Mouse (Mus musculus): ENCODE results near the gene Gtf2ird1.

Gtf2ird1 gene

GRCm38 (mm10) chr5:134444473-134444872 is 12.0 kb downstream of the Gtf2ird1 start:
- DNase-seq (ENCODE audit: low spot score), result no peak

GRCm38 (mm10) chr5:134442066-134442465 is 14.4 kb downstream of the Gtf2ird1 start:
- DNase-seq (ENCODE audit: low spot score), result no peak

GRCm38 (mm10) chr5:134441105-134441504 is 15.4 kb downstream of the Gtf2ird1 start:
- DNase-seq (ENCODE audit: low spot score), result no peak

- no peak for DNase-seq (ENCODE audit: low spot score)
These were observed 16.4 kb downstream of the Gtf2ird1 start for GRCm38 (mm10) chr5:134440098-134440497.

- DNase-seq (ENCODE audit: low spot score), result no peak
These were observed 17.0 kb downstream of the Gtf2ird1 start for GRCm38 (mm10) chr5:134439481-134439880.

- no peak for DNase-seq (ENCODE audit: low spot score)
These were observed 17.7 kb downstream of the Gtf2ird1 start for GRCm38 (mm10) chr5:134438676-134439425.

- DNase-seq (ENCODE audit: low spot score), result no peak
These were observed 19.1 kb downstream of the Gtf2ird1 start for GRCm38 (mm10) chr5:134437459-134437827.

GRCm38 (mm10) chr5:134436782-134437458 is 19.6 kb downstream of the Gtf2ird1 start:
- no peak for DNase-seq (ENCODE audit: low spot score)

- DNase-seq (ENCODE audit: low spot score), result no peak
These were observed 20.6 kb downstream of the Gtf2ird1 start for GRCm38 (mm10) chr5:134435836-134436331.

- DNase-seq (ENCODE audit: low spot score), result no peak
These were observed 23.4 kb downstream of the Gtf2ird1 start for GRCm38 (mm10) chr5:134433137-134433536.

- DNase-seq (ENCODE audit: low spot score), result no peak
These were observed 26.4 kb downstream of the Gtf2ird1 start for GRCm38 (mm10) chr5:134430087-134430486.

- no peak for DNase-seq (ENCODE audit: low spot score)
These were observed 28.9 kb downstream of the Gtf2ird1 start for GRCm38 (mm10) chr5:134427664-134428063.

- DNase-seq (ENCODE audit: low spot score), result no peak
These were observed 30.9 kb downstream of the Gtf2ird1 start for GRCm38 (mm10) chr5:134425601-134426000.

- no peak for DNase-seq (ENCODE audit: low spot score)
These were observed 32.6 kb downstream of the Gtf2ird1 start for GRCm38 (mm10) chr5:134423930-134424329.

- DNase-seq (ENCODE audit: low spot score), result no peak
These were observed 33.1 kb downstream of the Gtf2ird1 start for GRCm38 (mm10) chr5:134423372-134423771.

GRCm38 (mm10) chr5:134422265-134422925 is 34.1 kb downstream of the Gtf2ird1 start:
- no peak for DNase-seq (ENCODE audit: low spot score)

GRCm38 (mm10) chr5:134421061-134421460 is 35.5 kb downstream of the Gtf2ird1 start:
- DNase-seq (ENCODE audit: low spot score), result no peak

- no peak for DNase-seq (ENCODE audit: low spot score)
These were observed 36.8 kb downstream of the Gtf2ird1 start for GRCm38 (mm10) chr5:134419700-134420099.

GRCm38 (mm10) chr5:134418315-134419074 is 38.0 kb downstream of the Gtf2ird1 start:
- DNase-seq (ENCODE audit: low spot score), result no peak

GRCm38 (mm10) chr5:134412341-134412740 is 44.2 kb downstream of the Gtf2ird1 start:
- no peak for DNase-seq (ENCODE audit: low spot score)

- peak; percentile 33 for DNase-seq (ENCODE audit: low spot score)
These were observed 46.1 kb downstream of the Gtf2ird1 start for GRCm38 (mm10) chr5:134410307-134410836.

Measured in c-Kit-positive CD71-positive TER-119-positive erythroid progenitor cells, embryonic 14.5 days (primary cell).